Mouse (Mus musculus) ovary, postnatal 10 days (tissue): ENCODE data around the gene Maff.

Experiments
- DNase-seq: peaks from one replicate; pipeline ENCODE4 v3.0.0; 2022; ENCODE audit warnings: low spot score

Gene Maff

DNA sequence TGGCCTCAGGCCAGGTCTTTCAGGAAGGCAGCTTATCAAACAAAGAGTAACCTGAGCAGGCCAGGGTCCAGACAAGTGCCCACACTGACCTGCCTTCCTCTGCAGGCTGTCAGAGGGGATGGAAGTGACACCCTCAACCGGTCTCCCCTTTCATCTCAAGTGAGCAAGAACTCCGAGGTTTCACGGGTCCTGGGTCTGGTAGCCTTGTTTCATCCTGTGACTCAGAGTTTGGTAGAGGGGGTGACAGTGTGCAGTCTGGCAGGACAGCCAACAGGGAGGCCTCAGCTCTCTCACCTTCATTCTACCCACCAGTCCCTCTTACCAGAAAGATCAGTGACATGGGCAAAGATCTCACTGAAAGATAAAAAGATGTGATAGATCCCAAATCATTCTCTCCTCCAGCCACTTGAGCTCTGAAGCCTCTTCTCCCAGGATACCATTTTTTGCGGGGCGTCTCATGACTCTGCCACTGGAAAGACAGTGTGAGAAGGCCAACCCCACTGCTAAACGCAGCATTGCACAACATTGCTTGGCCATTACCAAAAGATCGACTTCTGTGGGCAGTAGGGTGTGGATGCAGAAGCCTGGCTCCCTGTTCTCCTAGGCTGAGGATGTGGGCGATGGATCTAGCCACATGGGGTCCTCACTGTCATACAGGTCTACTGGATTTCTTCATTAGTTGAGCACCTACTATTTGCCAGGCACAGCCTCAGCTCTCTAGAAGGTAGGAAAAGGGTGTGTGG, at the start of gene Maff:
Gene Maff, plus strand, starts transcription at position 571 of the 743 bp plus-strand sequence.
- DNase-seq = no peak

DNA sequence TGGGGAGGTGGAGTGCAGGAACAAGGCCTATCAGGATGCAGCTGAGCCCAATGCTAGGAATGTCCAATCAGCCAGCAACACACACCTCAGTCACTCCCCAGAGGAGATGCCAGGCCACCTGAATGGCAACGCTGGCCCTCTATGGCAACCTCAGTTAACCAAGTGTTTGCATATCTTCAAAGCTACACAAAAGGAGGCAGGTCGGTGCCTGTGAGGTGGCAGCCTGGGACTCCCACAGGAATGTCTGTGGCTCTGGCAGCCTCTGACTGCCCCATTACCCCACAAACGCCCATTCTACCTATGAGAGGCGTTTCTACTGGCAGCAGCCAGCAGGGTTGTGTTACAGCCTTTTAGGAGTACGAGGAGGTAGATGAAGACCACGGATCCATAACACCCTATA, 47.9 kb upstream of the Maff start:
- no peak for DNase-seq

DNA sequence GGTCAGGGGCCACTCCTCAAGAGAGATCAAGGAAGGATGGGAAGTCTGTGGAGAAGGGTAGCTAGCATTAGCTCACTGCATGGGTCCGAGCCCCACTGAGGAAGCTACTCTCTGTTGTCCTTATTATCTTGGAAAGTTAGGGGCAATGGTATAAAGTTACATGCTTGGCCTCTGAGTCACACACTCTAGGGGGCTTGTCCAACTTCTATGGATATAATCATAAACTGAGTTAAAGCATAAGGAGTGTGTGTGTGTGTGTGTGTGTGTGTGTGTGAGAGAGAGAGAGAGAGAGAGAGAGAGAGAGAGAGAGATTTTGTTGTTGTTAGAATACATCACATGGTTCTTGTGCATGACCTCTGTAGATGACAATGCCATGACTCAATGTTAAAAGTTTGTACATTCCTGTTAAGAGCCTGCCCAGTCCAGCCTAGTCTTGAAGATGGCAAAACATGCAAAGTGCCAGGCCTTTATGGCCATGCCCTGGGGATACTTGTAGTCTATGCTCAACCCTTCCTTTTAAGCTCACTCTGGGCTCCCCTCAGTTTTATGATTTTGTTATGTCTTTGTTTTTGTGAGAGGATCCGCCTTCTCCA, 46.8 kb upstream of the Maff start:
- no peak for DNase-seq

DNA sequence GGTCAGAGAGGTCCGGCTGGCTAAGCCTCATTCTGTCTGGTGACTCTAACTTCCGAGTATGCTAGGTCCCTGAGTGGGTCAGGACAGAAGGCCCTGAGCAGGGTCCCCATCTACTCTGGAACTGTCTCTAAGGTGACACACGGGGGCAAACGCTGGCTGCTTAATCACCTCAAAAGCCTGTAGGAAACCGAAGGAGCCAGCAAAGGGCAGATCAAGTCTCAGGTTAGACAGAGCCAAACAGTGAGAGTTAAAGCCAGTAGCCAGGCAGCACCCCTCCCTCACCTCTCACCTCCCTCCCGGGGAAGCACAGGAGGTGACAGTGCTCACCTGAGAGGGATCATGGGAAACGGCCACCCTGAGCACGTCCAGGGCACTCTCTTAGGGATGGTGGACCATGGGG, 42.7 kb upstream of the Maff start:
- DNase-seq = no peak

DNA sequence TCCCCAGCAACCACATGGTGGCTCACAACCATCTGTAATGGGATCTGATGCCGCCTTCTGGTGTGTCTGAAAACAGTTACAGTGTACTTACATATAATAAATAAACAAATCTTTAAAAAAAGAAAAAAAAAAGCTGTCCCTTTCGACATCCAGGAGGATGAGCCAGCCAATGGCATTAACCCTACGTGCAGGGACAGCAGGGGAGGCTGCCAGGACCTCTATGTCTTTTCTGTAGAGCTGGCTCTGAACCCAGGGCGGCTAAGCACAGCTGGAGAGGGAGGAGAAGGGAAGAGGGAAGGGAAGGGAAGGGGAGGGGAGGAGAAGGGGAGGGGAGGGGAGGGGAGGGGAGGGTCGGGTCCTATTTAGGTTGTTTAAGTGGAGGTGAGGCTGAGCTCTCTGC, 41.6 kb upstream of the Maff start:
- no peak for DNase-seq

DNA sequence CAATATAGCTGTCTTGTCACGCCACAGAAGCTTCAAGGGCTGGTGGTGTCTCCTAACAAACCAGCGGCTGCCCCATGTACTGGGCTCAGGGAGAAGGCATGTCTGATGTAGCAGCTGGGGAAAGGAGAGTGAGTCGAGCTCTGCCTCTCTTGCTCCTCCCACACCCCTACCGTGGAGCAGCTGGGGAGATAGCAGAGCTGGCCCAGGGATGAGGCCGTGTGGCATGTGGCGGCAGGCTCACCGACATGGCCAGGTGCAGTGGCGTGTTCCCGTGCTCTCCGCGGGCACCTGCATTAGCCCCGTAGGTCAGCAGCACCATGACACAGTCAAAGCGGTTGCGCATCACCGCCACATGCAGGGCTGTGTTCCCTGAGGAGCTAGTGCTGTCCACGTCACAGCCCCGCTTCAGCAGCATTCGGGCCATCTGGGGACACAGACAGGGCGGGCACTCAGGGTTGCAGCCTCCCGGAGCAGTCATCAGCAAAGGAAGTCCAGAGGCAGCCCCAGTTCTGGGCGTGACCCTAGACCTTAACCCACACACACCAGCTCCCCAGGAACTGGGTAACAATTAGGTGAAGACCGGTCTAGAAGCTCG, 40.3 kb upstream of the Maff start:
- DNase-seq = no peak

DNA sequence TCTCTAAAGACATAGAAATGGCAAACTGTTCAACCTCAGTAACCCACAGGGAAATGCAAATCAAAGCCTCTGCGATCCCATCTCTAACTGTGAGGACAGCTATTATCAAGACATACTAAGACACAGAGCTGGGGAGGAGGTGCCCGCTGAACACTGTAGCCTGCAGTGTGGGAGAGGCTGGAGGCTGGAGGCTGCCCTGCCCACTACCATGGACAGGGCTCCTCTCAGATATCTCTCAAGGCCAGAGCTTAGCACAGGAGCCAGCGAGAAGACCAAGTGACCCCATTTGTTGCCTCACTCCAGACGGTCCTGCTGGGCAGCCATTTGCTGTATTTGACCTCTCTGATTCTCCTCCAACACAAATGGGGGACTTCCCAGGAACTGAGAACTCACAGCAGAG, 38.6 kb upstream of the Maff start:
- no peak for DNase-seq

DNA sequence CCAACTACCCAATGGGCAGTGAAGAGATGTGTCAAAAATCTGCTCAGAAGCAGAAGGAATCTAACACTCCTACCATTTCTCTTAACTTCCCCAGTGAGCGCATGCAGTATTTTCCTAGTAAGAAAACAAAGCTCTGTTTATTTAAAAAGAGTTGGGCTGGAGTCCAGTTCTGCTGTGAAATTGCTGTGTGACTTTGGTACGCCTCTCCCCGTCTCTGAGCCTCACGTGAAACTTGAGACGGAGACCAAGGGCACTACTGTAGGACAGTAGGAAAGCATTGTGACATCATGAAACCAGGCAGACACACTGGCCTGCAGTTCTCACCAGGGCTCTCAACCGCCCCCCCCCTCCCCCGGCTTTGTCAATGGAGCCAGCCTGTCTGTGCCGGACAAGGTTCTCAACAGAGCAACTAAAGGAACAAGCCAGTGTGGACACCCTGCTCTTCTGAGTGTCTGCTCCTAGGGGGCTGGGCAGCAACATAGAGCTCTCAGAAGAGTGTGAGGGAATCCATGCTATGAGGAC, 32.5 kb upstream of the Maff start:
- DNase-seq = no peak

DNA sequence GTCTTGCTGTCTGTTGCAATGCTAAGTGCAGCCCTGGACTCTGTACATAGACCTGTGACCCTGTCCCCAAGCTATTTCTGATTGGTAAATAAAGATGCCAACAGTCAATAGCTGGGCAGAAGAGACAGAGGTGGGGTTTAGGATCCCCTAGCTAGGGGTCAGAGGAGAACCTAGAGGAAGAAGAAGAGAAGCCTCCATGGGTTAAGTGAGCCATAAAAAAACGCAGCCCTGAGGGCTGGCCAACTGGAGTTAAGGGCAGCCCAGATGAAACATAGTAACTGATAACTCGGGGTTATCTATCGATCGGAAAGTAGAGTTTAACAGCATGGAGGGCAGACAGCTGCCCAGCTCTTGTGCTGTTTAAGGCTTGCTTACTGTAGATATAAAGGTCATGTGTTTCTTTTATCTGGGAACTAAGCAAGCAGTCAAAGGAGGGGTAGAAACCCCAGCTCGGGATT, 24.7 kb upstream of the Maff start:
- DNase-seq = no peak

DNA sequence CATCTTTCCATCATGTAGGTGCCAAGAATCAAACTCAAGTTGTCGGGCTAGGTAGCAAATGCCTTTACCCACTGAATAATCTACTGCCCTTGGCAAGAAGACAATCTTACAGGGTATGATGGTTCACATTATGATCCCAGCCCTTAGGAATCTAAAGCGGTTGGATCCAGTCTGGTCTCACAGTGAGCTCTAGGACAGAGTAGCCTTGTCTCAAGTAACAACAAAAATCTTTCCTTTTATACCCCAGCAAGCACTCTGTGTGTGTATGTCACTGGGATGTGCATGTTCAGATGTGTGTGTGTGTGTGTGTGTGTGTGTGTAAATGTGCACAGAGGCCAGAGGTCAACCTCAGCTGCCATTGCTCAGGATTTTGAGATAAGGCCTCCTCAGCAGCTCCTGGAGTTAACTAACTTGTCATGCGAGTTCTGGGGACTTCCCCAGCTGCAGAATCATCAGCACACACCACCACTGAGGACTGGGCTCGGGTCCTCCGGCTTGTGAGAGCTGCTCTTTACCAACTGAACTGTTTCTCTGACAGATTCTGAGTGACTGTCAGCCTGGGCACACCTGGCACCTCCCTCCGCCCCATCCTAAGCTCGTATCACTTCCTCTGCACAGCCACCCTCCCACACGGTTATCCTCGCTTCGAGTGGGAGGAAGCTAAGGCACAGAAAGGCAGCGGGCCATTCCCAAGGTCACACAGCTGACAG, 24.0 kb upstream of the Maff start:
- DNase-seq = no peak

DNA sequence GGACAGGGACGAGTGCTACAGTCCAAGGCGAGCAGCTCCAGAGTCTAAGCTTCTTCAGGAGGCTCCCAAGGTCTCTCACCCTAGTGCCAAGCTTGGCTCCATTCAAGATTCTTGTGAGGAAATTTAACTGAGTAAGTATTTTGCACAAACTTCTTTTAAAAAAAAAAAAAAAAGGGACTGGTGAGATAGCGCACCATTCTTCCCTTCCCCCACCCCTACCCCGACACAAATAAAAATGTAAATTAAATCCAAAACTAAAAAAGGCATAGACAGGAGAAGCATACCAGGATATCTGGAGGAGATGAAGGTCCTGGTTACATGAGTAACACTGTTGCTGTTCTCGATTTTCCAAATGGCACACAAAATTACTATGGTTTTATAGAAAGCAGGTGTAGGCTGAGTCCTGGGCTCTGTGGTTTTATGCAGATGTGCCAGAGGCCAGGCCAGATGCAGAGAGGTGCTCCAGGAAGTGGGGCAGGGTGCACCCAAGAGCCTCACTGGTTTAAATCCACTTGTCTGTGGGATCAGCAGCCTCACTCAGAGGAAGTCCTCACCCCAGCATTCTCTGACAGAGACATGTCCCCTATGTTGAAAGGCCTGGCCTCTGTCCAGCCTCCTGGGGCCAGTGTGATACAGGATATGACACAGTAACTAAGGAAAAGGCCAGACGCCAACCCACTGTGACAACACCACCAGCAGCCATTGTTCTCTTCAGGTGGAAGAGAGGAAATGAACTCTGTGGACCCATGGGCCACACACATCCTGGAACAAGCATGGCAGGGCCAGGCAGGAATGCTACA, 23.2 kb upstream of the Maff start:
- DNase-seq = no peak

DNA sequence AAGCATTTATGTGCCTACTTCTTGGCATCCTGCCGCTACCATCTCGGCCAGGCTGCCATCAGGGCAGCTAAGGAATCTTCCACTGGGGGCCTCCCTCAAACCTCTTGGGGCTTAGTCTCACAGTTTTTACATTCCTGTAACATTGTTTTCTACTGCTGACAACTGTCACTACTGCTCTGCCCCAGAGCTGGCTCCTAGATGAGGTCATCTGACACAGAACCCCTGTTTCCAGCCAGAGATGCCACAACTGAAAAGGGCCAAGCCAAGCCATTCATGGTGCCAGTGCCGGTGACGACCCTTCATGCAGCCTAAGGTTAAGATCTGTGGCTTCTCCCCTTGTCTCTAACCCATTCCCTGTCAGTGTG, 22.6 kb upstream of the Maff start:
- no peak for DNase-seq

DNA sequence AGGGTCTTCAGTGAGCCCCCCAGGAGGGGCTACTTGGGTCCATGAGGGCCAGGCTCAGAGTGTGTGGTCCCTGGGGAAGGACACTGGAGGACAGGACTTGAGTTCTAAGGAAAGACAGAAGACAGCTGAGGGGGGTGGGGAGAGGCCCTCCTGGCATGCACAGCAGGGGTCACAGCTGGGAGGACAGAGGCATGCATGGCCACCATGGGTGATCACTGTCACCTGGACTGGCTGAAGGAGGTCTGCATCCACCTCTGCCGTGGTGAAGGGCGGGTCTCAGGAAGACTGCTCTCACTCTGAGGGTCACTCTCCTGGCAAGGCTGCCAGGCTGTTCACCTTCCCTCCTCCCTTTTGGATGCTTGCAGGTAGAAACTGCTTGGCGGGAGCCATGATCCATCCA, 22.0 kb upstream of the Maff start:
- DNase-seq = no peak

DNA sequence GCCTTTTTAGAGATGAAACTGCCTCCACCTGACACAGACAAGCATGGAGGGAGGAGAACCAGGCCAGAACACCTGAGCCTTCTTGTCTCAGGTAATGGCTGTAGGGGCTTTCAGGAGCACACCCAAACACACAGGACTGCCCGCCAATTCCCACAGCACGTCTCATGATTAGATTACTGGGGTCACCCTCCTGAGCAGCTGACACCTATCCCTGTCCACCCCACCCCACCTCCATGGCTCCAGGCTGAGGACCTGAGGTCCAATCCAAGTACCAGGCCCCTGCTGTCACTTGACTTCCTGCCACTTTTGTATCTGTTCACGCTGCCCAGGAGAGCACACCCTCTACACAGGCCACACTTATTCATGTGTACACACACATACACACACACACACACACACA, 20.7 kb upstream of the Maff start:
- DNase-seq = no peak

DNA sequence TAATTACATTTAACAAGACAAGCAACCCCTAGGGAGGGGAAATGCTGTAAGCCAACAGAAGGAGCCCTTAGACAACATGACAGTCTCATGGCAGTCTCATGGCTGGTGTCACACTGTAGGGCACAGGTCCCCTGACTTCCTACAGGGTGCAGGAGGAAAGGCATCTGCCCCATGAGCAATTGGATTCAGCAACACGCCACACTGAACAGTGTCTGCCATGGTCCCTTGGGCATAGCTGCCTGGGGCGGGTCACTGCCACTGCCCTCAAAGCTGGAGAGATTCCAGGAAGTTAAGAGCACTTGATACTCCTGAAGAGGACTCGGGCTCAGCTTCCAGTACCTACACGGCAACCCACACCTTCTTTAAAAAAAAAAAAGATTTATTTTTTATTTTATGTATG, 20.2 kb upstream of the Maff start:
- DNase-seq = no peak

DNA sequence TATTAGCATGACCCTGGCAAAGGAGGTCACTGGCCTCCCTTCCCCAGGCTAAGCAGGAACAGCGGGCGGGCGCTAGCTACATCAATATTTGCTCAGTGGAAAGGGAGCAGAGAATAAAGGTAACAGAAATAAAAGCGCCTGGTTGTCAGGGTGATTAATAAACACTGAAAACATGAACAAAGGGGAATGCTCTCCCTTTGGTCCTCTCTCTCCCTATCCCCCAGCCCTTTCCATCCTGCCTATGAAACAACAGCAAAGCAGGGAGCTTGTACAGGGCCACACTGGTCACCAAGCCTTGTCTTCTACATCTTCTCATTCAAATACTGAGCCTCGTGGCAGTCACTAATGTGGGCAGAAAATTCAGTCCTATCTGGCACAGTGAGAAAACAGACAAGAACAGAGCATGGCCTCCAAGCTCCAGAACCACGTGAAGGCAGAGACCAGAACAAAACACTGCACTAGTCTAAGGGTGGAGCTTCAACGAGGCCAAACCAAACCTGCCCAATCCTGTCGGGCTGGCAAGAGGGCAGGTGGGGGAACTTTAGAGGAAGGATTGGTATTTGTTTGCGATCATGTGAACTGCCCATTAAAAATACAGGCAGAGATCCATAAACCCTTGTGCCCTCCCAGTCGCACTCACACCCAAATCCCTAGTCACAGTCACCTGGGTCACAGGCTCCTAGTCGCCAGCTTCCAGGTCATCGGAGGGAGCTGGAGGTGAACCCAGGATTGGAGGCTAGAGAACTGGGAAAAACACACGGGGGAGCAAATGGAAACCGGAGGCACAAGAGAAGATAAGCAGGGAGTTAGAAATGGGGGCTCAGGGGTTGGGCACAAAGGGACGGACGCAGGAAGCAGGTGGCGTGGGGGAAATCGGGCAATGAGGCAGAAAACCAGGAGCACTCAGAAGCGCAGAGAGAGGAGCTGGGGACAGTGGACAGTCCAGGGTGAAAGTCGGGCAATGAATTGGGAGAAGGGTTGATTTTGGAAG, 19.2 kb upstream of the Maff start:
- DNase-seq = no peak

DNA sequence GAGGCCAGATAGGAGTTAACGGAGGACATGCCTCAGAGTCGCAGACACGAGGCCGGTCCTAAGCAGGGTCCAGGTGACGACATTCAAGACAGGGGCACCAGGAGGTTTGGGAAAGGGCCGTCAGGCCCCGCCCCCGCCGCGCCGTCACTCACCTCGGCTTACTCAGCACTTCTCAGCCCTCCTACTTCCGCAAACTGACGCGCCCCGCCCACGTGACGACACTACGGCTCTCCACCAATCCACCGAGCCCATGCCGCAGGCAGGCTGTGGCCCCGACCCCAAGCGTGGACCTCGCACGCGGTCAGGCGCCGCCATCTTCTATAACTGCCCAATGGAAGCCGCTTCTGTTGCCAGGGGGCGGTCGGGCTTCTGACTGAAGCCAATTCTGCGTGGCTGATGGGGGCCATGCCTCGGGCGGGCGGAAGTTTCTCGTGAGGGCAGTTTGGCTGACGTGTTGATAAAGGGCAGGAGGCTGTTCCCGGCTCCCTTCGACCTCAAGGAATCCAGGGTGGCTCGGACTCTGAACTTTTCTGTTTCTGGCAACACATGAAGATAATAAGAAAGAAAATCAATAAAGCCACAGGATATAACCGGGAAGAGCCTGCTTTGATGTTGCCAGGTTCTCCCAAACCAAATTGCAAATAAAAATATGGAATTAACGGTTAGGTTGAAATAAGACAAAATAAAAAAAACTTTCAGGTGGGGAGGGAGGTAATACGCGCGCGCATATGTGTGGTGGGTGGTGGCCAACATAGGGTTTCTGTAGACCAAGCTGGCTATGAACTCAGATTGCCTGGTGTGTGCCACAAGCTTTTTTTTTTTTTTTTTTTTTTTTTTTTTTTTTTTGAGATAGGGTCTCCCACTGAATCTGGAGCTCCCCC, 18.1 kb upstream of the Maff start, which contains the start of gene Pla2g6:
Gene Pla2g6, minus strand, starts transcription at position 333 of the 881 bp plus-strand sequence.
- DNase-seq = peak; percentile 93

DNA sequence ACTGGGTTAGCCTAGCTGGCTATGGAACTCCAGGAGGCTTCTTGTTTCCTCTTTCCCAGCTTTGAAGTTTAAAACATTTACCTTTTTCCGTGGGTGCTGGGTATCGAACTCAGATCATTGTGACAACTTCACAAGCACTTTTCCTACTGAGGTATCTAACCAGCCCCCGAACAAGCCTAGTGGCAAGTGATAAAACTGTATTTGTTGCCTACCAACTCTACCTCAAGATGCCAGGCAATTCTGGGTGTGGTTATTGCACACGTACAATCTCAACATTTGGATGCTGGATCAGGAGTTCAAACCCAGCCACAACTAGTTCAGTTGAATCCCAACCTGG, 17.5 kb upstream of the Maff start:
- DNase-seq = no peak

DNA sequence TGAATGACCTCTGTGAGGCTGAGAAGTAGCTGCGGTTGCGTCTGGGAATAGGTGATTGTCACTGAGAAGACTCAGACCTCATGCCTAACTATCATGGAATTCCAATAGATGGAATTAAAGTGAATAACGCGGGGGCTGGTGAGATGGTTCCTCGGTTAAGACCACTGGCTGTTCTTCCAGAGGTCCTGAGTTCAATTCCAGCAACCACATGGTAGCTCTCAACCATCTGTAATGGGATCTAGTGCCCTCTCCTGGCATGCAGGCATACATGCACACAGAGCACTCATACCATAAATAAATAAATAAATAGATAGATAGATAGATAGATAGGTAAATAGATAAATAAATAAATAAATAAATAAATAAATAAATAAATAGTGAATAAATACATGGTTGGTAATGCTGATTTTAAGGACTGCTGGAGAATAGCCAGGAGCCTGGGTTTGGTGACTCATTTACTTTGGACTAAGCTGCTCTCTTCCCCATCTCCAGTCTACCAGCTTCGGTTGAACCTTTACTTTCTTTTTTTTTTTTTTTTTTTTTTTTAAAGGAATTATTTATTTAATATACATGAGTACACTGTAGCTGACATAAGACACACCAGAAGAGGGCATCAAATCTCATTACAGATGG, 17.0 kb upstream of the Maff start:
- no peak for DNase-seq
